Comparison of ENCODE assay signal across 23 mouse cellular contexts in the genomic region with DNA sequence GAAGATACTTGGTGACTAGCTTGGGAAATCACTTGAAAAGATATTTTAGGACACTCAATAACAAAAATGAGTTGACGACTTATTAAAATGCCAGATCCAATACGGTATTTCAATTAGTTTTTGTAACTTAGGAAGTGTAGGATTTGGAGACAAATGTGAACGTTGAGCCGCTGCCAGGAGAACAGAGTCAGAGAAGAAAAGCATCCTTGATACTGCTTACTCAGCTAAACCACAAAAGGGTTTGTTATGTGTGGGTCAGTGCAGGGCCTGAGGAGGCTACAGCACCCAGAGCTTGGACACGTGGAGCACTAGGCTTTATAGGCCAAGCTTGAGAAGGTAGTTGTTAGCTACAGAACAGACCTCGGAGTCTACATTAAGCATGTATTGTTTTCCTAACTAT. TPM values are rescaled to one million over a fixed set of nuclear protein-coding genes. Genes with fewer than 3 reads are reported as not detected.
A peak's percentile ranks its signal among the peaks of the same experiment; 100 is the strongest.
DNase-seq lines count a peak whose midpoint lies in the region; ATAC-seq and TF ChIP-seq lines count a peak whose summit lies in the region.
"Had no signal": no experiment of that assay in that cellular context is flagged by ENCODE, and none has a peak within 500 bp of the region (broad histone marks: within the 10 kb centered on the region; RNA-seq: fewer than 3 reads in every experiment).

No protein-coding gene starts in this region.

- H3K27me3 ChIP-seq in forebrain, embryonic 16.5 days (replicated peaks; ENCODE audit: control insufficient read depth, insufficient read depth, low read length), result no peaks in the 10 kb centered on the region
- H3K27me3 ChIP-seq in forebrain, postnatal 0 days (ENCODE audit: insufficient read depth, low read length), result no peaks in the 10 kb centered on the region
- no peaks in the 10 kb centered on the region for H3K27me3 ChIP-seq in MEL (ENCODE audit: control insufficient read depth in 1 of 2, insufficient read depth in 2 of 2, low read length in 2 of 2)
- H3K27me3 ChIP-seq: embryonic facial prominence, embryonic 12.5 days; forebrain, embryonic 13.5 days; heart, embryonic 12.5 days; neural tube, embryonic 15.5 days had no signal

- H3K27ac ChIP-seq in forebrain, embryonic 16.5 days (ENCODE audit: low read length), result no peak overlapping the region
- H3K27ac ChIP-seq in forebrain, postnatal 0 days (ENCODE audit: low read depth, low read length), result no peak overlapping the region
- H3K27ac ChIP-seq in MEL (ENCODE audit: control insufficient read depth, low read depth, low read length), result no peak overlapping the region
- 0 out of 2 replicates have a peak overlapping the region, but pooled peaks have one; percentile 5 for H3K27ac ChIP-seq in macrophage
- H3K27ac ChIP-seq: embryonic facial prominence, embryonic 12.5 days; forebrain, embryonic 13.5 days; midbrain, embryonic 10.5 days; neural tube, embryonic 15.5 days; stomach, postnatal 0 days had no signal

- H3K9me3 ChIP-seq in forebrain, embryonic 16.5 days (ENCODE audit: control insufficient read depth, low read length), result no peaks in the 10 kb centered on the region
- no peaks in the 10 kb centered on the region for H3K9me3 ChIP-seq in forebrain, postnatal 0 days (ENCODE audit: low read length)
- H3K9me3 ChIP-seq in MEL (replicated peaks; ENCODE audit: insufficient read depth, low read length), result no peaks in the 10 kb centered on the region
- H3K9me3 ChIP-seq: embryonic facial prominence, embryonic 12.5 days; forebrain, embryonic 13.5 days; G1E; heart, embryonic 12.5 days; neural tube, embryonic 15.5 days had no signal

- no peak for TF ChIP-seq POLR2A in MEL (IDR thresholded peaks at IDR 0.05; ENCODE audit: control insufficient read depth in 1 of 2, insufficient read depth in 1 of 2, low read depth in 1 of 2, low read length in 2 of 2, poor library complexity in 1 of 2)

- H3K79me2 ChIP-seq in MEL (ENCODE audit: control insufficient read depth, insufficient read depth, low read length, poor library complexity), result no peaks in the 10 kb centered on the region; the same call in 1 of the 2 replicates
- H3K79me2 ChIP-seq in macrophage (ENCODE audit: inconsistent target), result peaks cover 100% of the 10 kb centered on the region

- 0 out of 2 replicates have a peak, but pooled peaks have one; percentile 11 for ATAC-seq in forebrain, embryonic 16.5 days
- ATAC-seq in forebrain, postnatal 0 days, result no peak
- no peak for ATAC-seq in cerebellum, adult (ENCODE audit: insufficient number of reproducible peaks, low FRiP score, low TSS enrichment)
- ATAC-seq: forebrain, embryonic 13.5 days; liver, postnatal 0 days had no signal

- no peak for TF ChIP-seq CTCF in forebrain, postnatal 0 days (IDR thresholded peaks at IDR 0.05; ENCODE audit: low read depth)
- no peak for TF ChIP-seq CTCF in MEL (IDR thresholded peaks at IDR 0.05 in 2 of 3, conservative IDR thresholded peaks at IDR 0.05 in 1 of 3; ENCODE audit: control insufficient read depth in 1 of 3, insufficient read depth in 1 of 3, low read depth in 2 of 3, low read length in 3 of 3, poor library complexity in 1 of 3, severe bottlenecking in 1 of 3)

- H3K9ac ChIP-seq in forebrain, embryonic 16.5 days (replicated peaks; ENCODE audit: low read depth, low read length), result no peak overlapping the region
- H3K9ac ChIP-seq in forebrain, postnatal 0 days, result no peak overlapping the region
- H3K9ac ChIP-seq in MEL (ENCODE audit: control insufficient read depth, low read depth, low read length, poor library complexity, severe bottlenecking), result no peak overlapping the region
- H3K9ac ChIP-seq: embryonic facial prominence, embryonic 12.5 days; forebrain, embryonic 13.5 days; heart, embryonic 12.5 days; liver, postnatal 0 days; neural tube, embryonic 15.5 days had no signal

- no peaks in the 10 kb centered on the region for H3K36me3 ChIP-seq in forebrain, embryonic 16.5 days (ENCODE audit: control insufficient read depth, insufficient read depth)
- no peaks in the 10 kb centered on the region for H3K36me3 ChIP-seq in forebrain, postnatal 0 days (ENCODE audit: insufficient read depth)
- H3K36me3 ChIP-seq in MEL (ENCODE audit: control insufficient read depth in 1 of 2, insufficient read depth in 2 of 2, low read length in 2 of 2), result peaks cover 0 to 16% of the 10 kb centered on the region in 2 experiments; a peak in 2 of 4 replicates
- H3K36me3 ChIP-seq in macrophage (ENCODE audit: inconsistent target), result no peaks in the 10 kb centered on the region
- H3K36me3 ChIP-seq: embryonic facial prominence, embryonic 12.5 days; neural tube, embryonic 15.5 days had no signal

- H3K4me2 ChIP-seq in forebrain, embryonic 16.5 days (ENCODE audit: low read length), result no peak overlapping the region
- no peak overlapping the region for H3K4me2 ChIP-seq in forebrain, postnatal 0 days (ENCODE audit: low read depth)
- H3K4me2 ChIP-seq: embryonic facial prominence, embryonic 12.5 days; forebrain, embryonic 13.5 days; heart, embryonic 12.5 days; neural tube, embryonic 15.5 days had no signal

- no peak overlapping the region for H3K4me3 ChIP-seq in forebrain, embryonic 16.5 days (replicated peaks; ENCODE audit: low read length)
- no peak overlapping the region for H3K4me3 ChIP-seq in forebrain, postnatal 0 days (ENCODE audit: low read depth, low read length)
- H3K4me3 ChIP-seq in MEL (ENCODE audit: control insufficient read depth in 1 of 2, insufficient read depth in 1 of 2, low read depth in 2 of 2, low read length in 2 of 2) (no peak overlapping the region), macrophage (ENCODE audit: inconsistent target) (no peak overlapping the region)
- H3K4me3 ChIP-seq: embryonic facial prominence, embryonic 12.5 days; forebrain, embryonic 13.5 days; heart, embryonic 12.5 days; midbrain, embryonic 10.5 days; neural tube, embryonic 15.5 days had no signal

- no peak for DNase-seq in forebrain, postnatal 0 days
- peak; percentile 56 for DNase-seq in layer of hippocampus, adult 9-11 months
- DNase-seq in layer of hippocampus, adult 9-10 months (ENCODE audit: low spot score), result no peak
- DNase-seq in MEL (ENCODE audit: low read depth, low spot score), result no peak
- DNase-seq in urinary bladder, postnatal 10 days (ENCODE audit: low spot score), result no peak
- DNase-seq: adrenal gland, postnatal 25 days; cerebellum, adult 11-12 months; cerebellum, postnatal 10 days; gastrocnemius, postnatal 14 days; heart, postnatal 10 days; kidney, adult 8-10 months; kidney, postnatal 14 days; liver, postnatal 0 days had no signal

- H3K4me1 ChIP-seq in forebrain, embryonic 16.5 days (replicated peaks; ENCODE audit: control insufficient read depth, insufficient read depth, low read length), result peaks cover 6% of the 10 kb centered on the region
- no peaks in the 10 kb centered on the region; the same call in 1 of the 2 replicates for H3K4me1 ChIP-seq in forebrain, postnatal 0 days (ENCODE audit: insufficient read depth)
- peaks cover 0 to 14% of the 10 kb centered on the region in 2 experiments; a peak in 3 of 4 replicates for H3K4me1 ChIP-seq in MEL (ENCODE audit: control insufficient read depth in 1 of 2, insufficient read depth in 2 of 2, low read length in 2 of 2)
- H3K4me1 ChIP-seq: forebrain, embryonic 13.5 days; midbrain, embryonic 10.5 days had no signal

- TF ChIP-seq EP300 in MEL (IDR thresholded peaks at IDR 0.05; ENCODE audit: low read depth in 1 of 2, low read length in 2 of 2), result no peak

- WGBS in forebrain, embryonic 16.5 days, result 75% methylated on average over 6 of the region's 6 CpGs
- 65% methylated on average over 6 of the region's 6 CpGs for WGBS in forebrain, postnatal 0 days
- 94% methylated on average over 6 of the region's 6 CpGs for WGBS in macrophage (ENCODE audit: missing documents)

- no peak for TF ChIP-seq RAD21 in MEL (IDR thresholded peaks at IDR 0.05; ENCODE audit: low read depth, low read length)

TF ChIP-seq in MEL, 35 proteins besides CTCF, POLR2A, EP300 and RAD21:
- no peak for TF ChIP-seq TCF12 (IDR thresholded peaks at IDR 0.05; ENCODE audit: low read depth, low read length)
- TF ChIP-seq SMC3 (IDR thresholded peaks at IDR 0.05; ENCODE audit: low read depth, low read length), result no peak
- TF ChIP-seq MAFK (IDR thresholded peaks at IDR 0.05; ENCODE audit: borderline replicate concordance, low read depth, low read length), result 0 out of 2 replicates have a peak, but pooled peaks have one; percentile 28
TF ChIP-seq in MEL: peak in this region for 1.

RNA-seq across cellular contexts. Expression of a gene that starts 18.4 kb away (rescaled TPM):
- polyA plus RNA-seq in forebrain, embryonic 16.5 days (2015; fragmentation: Nextera tagmentation; extraction: Ambion mirVana), result 62.1 and 71.9 TPM in 2 replicates
- 42.2 and 43.3 TPM in 2 replicates for total RNA-seq in forebrain, postnatal 0 days (2014; rRNA removed)
- 27.9 and 41.7 TPM in 2 replicates for polyA plus RNA-seq in forebrain, postnatal 0 days (2015; fragmentation: Nextera tagmentation; extraction: Ambion mirVana)
- total RNA-seq in MEL (2012; rRNA removed), result 18.3 and 20.6 TPM in 2 replicates
- polyA plus RNA-seq in MEL (2012; ENCODE audit: insufficient read depth in 1 of 2, insufficient read length in 2 of 2, low read depth in 1 of 2, low replicate concordance in 2 of 2, missing spikeins in 1 of 2), result 100 to 1,000 TPM in 1 of 2 experiments, 10 to 100 TPM in 1; 27.6 to 124 TPM
- total RNA-seq in macrophage (2018; cell fraction: chromatin; rRNA removed), result 100 to 1,000 TPM; 148 to 762 (median 285) TPM
- total RNA-seq in macrophage (2018; cell fraction: cytosol; rRNA removed), result 100 to 1,000 TPM in 25 of 26 experiments, 10 to 100 TPM in 1; 99.8 to 224 (median 153) TPM
- total RNA-seq in macrophage (2018; cell fraction: nucleus; rRNA removed), result 100 to 1,000 TPM; 116 to 365 (median 254) TPM
- 87.4 to 196 TPM (median 94.6 TPM) in 3 replicates for polyA plus RNA-seq in macrophage (2018)
